21 mouse cellular contexts compared by ENCODE assay signal in genomic region chr7:36046053-36046452, GRCm38 (mm10).
DNase-seq lines count a peak whose midpoint lies in the region; ATAC-seq lines count a peak whose summit lies in the region.
"Had no signal": no experiment of that assay in that cellular context is flagged by ENCODE, and none has a peak within 500 bp of the region (broad histone marks: within the 10 kb centered on the region; RNA-seq: fewer than 3 reads in every experiment).

No protein-coding gene starts in this region.

- no peak for DNase-seq in frontal cortex, postnatal 25 days (ENCODE audit: low spot score in 2 of 2)
- DNase-seq in ES-CJ7 (ENCODE audit: low read depth, low spot score), result peak; percentile 7
- peak; percentile 27 for DNase-seq in brain, adult 2 months (ENCODE audit: low read depth, low spot score)
- no peak for DNase-seq in heart, adult 18-20 months
- no peak for DNase-seq in left cerebral cortex, adult 9 months (ENCODE audit: low spot score in 2 of 2)
- DNase-seq: adrenal gland, adult 8-10 months; adrenal gland, postnatal 14 days; adrenal gland, postnatal 36 days; B cell, adult 2 months; cerebellum, adult 11 months; cerebellum, adult 18-20 months; cerebellum, adult 8-10 months; cerebellum, adult 9-11 months; cerebellum, postnatal 14 days; cerebellum, postnatal 36 days; embryo, embryonic 11 days had no signal

- peak; percentile 61 for ATAC-seq in frontal cortex, adult (ENCODE audit: low TSS enrichment)
- ATAC-seq: activated CD4-positive, CD25-positive, alpha-beta regulatory T cell, adult 4 months; CD4-positive, CD25-positive, alpha-beta regulatory T cell, adult 4 months; forebrain, embryonic 14.5 days; forebrain, embryonic 16.5 days had no signal

Comparison
In these comparisons a context has a peak if more than half of its experiments do, and no peak if none do; other contexts are left out.
1. DNase-seq: peak in ES-CJ7 (single experiment) and brain, adult 2 months (single experiment); none in frontal cortex, postnatal 25 days (0 of 2), heart, adult 18-20 months (0 of 2) and left cerebral cortex, adult 9 months (0 of 2).